ENCODE assay signal across 20 mouse cellular contexts in the genomic region with DNA sequence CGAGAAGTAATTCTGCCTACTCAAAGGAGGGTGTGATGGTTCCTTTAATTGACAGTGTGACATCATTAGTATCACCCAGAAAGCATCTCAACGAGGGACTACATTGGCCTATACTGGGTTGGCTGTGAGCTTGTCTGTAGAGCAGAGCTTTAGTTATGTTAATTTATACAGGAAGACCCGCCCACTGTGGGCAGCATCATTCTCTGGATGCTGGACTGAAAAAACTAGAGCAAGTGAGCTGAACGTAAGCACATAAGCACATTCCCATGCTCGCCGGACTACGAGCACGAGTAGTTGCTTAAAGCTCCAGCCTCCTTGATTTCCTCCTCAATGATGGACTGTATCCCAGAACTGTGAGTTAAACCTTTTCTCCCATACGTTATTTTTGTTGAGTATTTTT. TPM values are rescaled to one million over a fixed set of nuclear protein-coding genes. Genes with fewer than 3 reads are reported as not detected.
A peak's percentile ranks its signal among the peaks of the same experiment; 100 is the strongest.
DNase-seq lines count a peak whose midpoint lies in the region; ATAC-seq and TF ChIP-seq lines count a peak whose summit lies in the region.
"Had no signal": no experiment of that assay in that cellular context is flagged by ENCODE, and none has a peak within 500 bp of the region (broad histone marks: within the 10 kb centered on the region; RNA-seq: fewer than 3 reads in every experiment).

No protein-coding gene starts in this region.

- no peaks in the 10 kb centered on the region for H3K4me1 ChIP-seq in stomach, postnatal 0 days (replicated peaks; ENCODE audit: control insufficient read depth, insufficient read depth)
- H3K4me1 ChIP-seq: heart, embryonic 10.5 days; limb, embryonic 10.5 days had no signal

- no peak for TF ChIP-seq EP300 in stomach, postnatal 0 days (optimal IDR thresholded peaks at IDR 0.05)

- H3K4me3 ChIP-seq in stomach, postnatal 0 days (ENCODE audit: low read depth, low read length) = no peak overlapping the region
- H3K4me3 ChIP-seq: forebrain, embryonic 12.5 days; heart, embryonic 10.5 days; hindbrain, embryonic 10.5 days; limb, embryonic 10.5 days; neural tube, embryonic 12.5 days had no signal

- 83% methylated on average over 9 of the region's 9 CpGs for WGBS in stomach, postnatal 0 days

- no peaks in the 10 kb centered on the region for H3K9me3 ChIP-seq in stomach, postnatal 0 days (ENCODE audit: control insufficient read depth, low read length)
- H3K9me3 ChIP-seq: forebrain, embryonic 12.5 days; heart, embryonic 10.5 days; hindbrain, embryonic 10.5 days; limb, embryonic 10.5 days; neural tube, embryonic 12.5 days had no signal

- DNase-seq in layer of hippocampus, adult 18-20 months (ENCODE audit: low spot score in 2 of 2) = peak; percentile 2 to 20
- DNase-seq in layer of hippocampus, postnatal 36 days = no peak
- DNase-seq in ZHBTc4 (ENCODE audit: low read depth, low spot score) = peak; percentile 54
- peak; percentile 50 to 60 for DNase-seq in left cerebral cortex, adult 18-20 months (ENCODE audit: low spot score in 2 of 2)
- DNase-seq in right cerebral cortex, postnatal 10 days (ENCODE audit: low spot score in 2 of 2) = peak; percentile 50 to 72
- DNase-seq in stomach, postnatal 0 days (ENCODE audit: low spot score) = no peak
- no peak for DNase-seq in kidney, postnatal 25 days
- DNase-seq: adrenal gland, adult 2 months; cerebellum, adult 9-11 months; kidney, adult 18-20 months; kidney, postnatal 36 days; lung, adult 18-20 months; lung, postnatal 36 days; thymus, postnatal 14 days had no signal

- no peak overlapping the region for H3K27ac ChIP-seq in stomach, postnatal 0 days (replicated peaks)
- H3K27ac ChIP-seq: forebrain, embryonic 12.5 days; heart, embryonic 10.5 days; hindbrain, embryonic 10.5 days; limb, embryonic 10.5 days; neural tube, embryonic 12.5 days had no signal

- no peak for ATAC-seq in monocyte, adult 5-6 weeks (replicated peaks; ENCODE audit: insufficient number of reproducible peaks, low FRiP score, low TSS enrichment, poor library complexity, severe bottlenecking)
- ATAC-seq in stomach, postnatal 0 days (ENCODE audit: low FRiP score, low TSS enrichment) = no peak

- no peaks in the 10 kb centered on the region for H3K36me3 ChIP-seq in stomach, postnatal 0 days (ENCODE audit: control insufficient read depth, insufficient read depth, low read length)
- H3K36me3 ChIP-seq: forebrain, embryonic 12.5 days; heart, embryonic 10.5 days; hindbrain, embryonic 10.5 days; limb, embryonic 10.5 days; neural tube, embryonic 12.5 days had no signal

- no peaks in the 10 kb centered on the region for H3K27me3 ChIP-seq in stomach, postnatal 0 days (ENCODE audit: control insufficient read depth, insufficient read depth, low read length)
- H3K27me3 ChIP-seq: forebrain, embryonic 12.5 days; neural tube, embryonic 12.5 days had no signal

- H3K4me2 ChIP-seq in stomach, postnatal 0 days (replicated peaks; ENCODE audit: low read depth) = no peak overlapping the region
- H3K4me2 ChIP-seq: forebrain, embryonic 12.5 days; neural tube, embryonic 12.5 days had no signal

- H3K9ac ChIP-seq in stomach, postnatal 0 days (ENCODE audit: low read length) = no peak overlapping the region
- H3K9ac ChIP-seq: forebrain, embryonic 12.5 days; neural tube, embryonic 12.5 days had no signal

- TF ChIP-seq CTCF in stomach, postnatal 0 days (IDR thresholded peaks at IDR 0.05; ENCODE audit: low read depth) = no peak

RNA-seq across cellular contexts. Expression of gene Traf1, which starts 37.4 kb away (rescaled TPM):
- total RNA-seq in layer of hippocampus, adult 18-20 months (2021) = 1 to 10 TPM; 4.5 to 6.2 TPM
- 1 to 10 TPM; 2.2 to 3.0 TPM for total RNA-seq in layer of hippocampus, postnatal 36 days (2021)
- 1 to 10 TPM; 1.5 to 3.1 TPM for total RNA-seq in left cerebral cortex, adult 18-20 months (2021)
- 94.2 to 168 TPM (median 96.5 TPM) in 3 replicates for total RNA-seq in monocyte, adult 5-6 weeks (2017)
- polyA plus RNA-seq in stomach, postnatal 0 days (2015; fragmentation: Nextera tagmentation; extraction: Ambion mirVana) = 1.7 and 2.2 TPM in 2 replicates
- polyA plus RNA-seq: limb, embryonic 10.5 days had no signal

Comparison
In these comparisons a context has a peak if more than half of its experiments do, and no peak if none do; other contexts are left out.
1. DNase-seq: peak in layer of hippocampus, adult 18-20 months (2 of 2), ZHBTc4 (single experiment), left cerebral cortex, adult 18-20 months (2 of 2) and right cerebral cortex, postnatal 10 days (2 of 2); none in layer of hippocampus, postnatal 36 days (0 of 2), stomach, postnatal 0 days (single experiment) and kidney, postnatal 25 days (0 of 2).
2. RNA of gene Traf1, which starts 37.4 kb away (total RNA-seq): 94.2 to 168 TPM in monocyte, adult 5-6 weeks; 4.5 to 6.2 TPM in layer of hippocampus, adult 18-20 months, 1.5 to 3.1 TPM in left cerebral cortex, adult 18-20 months and 2.2 to 3.0 TPM in layer of hippocampus, postnatal 36 days; every median in the first group is over 10 times any median in the second.